Mouse (Mus musculus) adipocyte (in vitro differentiated cells): Measurements from ENCODE around the gene Mtmr4.

Experiments used
- DNase-seq: peaks from one replicate; pipeline ENCODE4 v3.0.0-alpha.2; 2016; ENCODE audit warnings: low spot score

Gene Mtmr4

DNA sequence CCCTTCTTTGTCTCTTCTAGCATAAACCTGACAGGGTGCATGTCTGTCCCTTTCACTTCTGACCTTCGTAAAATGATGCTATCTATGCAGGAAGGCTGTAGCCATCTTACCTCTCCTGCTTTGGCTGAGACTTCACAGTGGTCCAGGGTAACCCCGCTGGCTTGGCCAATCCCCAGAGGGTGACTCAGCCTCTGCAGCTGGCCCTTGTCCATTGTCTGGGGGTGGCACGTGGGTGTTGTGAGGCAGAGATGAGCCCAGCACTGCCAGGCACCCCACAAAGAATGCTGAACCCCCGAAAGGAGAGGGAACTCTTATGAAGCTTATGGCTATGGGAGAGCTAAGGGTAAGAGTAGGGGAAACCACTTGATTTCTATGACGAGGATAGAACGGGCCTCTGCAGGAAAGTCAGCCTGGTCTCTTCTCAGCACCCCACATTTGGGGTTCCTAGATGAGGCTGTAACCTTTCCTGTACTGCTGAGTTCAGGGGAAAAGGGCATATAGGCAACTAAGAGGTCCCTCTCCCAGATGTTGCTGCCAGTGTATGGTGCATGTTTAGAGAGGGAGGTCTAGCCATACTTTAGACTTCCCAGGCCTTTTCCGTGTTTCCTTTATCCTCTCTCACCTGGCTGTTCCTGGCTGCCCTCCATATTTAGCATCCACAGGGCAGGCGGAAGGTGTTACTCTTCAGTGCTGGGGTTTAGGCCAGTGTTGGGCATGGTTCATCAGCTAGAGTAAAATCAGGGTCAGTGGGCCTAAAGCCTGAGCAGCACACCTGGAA is 9.8 kb upstream of the Mtmr4 start:
- no peak for DNase-seq

DNA sequence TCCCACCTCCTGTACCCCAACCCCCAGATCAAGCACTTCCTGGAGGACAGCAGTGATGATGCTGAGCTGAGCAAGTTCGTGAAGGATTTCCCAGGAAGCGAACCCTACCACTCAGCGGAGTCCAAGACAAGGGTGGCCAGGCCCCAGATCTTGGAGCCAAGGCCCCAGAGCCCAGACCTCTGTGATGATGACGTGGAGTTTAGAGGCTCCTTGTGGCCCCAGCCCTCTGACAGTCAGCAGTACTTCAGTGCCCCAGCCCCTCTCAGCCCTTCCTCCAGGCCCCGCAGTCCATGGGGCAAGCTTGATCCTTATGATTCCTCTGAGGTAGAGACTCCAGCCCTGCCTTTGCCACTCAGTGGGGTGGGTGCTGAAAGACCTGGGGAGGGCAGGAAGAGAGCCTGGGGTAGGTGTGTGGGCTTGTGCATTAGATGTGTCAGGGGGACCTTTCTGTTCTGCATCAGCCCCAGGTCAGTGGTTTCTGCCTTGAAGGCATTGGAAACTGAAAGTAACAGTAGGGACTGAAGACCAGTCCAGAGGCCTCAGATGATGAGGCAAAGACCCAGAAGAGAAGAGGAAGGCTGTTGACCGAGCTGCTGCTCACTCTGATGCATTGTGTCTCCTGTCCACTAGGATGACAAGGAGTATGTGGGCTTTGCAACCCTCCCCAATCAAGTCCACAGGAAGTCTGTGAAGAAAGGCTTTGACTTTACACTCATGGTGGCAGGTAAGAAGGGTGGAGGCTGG is 8.5 kb upstream of the Mtmr4 start:
- DNase-seq = no peak

DNA sequence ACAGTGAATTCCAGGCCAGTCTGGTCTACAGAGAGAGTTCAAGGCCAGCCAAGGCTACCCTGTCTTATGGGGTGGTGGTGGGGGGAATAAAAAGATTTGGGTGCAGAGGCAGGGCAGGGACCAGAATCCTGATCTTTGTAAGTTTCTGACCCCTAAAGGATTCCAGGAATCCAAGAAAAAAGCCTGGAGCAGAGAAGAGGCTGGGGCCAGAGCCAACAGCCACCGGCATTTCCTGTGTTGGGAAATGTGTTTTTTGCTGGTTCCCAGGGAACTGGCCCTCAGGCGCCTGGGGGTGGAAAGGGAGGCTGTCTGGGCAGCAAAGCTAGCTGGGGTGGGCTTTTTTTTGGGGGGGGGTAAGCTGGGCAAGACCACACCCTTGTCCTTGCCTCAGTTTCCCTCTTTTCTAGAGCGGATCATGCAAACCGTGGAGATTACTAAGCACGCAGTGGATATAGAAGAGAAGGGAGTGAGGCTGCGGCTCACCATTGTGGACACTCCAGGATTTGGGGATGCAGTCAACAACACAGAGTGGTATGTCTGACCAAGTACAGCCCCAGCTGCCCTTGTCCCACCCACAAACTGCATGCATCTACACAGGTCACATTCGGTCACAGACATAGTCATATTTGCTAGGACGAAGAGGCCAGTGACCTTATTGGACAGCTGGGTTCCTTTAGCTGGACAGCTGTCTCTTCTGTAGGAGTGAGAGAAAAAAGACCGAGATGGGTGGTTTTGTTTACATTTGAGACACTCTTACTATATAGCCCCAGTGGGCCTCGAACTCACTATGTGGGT is 7.1 kb upstream of the Mtmr4 start:
- peak; percentile 80 for DNase-seq

DNA sequence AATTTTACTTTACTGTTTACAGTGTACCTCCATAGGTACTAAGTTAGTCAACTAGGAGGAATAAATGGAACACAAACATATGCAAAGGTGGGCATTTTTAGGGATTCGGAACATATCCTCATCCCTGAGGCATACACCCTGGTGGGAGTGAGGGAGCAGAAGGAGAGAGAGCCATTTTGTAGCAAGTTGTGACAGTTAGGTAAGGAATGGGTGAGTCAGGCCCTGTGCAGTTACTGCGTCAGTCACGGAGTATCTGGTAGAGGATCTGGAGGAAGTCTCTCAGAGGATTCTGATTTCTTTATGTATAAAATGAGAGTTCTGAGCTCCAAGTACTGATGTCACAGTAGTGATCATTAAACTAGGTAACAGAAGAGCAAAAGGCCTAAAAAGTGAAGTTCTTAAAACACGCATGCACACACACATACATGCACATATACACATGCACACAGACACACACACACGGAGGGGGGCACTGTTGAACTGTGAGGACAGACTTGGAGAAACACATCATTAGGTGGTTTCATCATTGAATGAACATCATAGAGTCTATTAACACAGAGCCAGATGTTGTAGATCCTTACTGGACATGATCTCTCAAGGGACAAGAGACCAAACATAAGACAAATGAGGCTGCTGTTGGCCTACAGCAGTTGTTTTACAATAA is 4.6 kb upstream of the Mtmr4 start:
- DNase-seq = no peak

DNA sequence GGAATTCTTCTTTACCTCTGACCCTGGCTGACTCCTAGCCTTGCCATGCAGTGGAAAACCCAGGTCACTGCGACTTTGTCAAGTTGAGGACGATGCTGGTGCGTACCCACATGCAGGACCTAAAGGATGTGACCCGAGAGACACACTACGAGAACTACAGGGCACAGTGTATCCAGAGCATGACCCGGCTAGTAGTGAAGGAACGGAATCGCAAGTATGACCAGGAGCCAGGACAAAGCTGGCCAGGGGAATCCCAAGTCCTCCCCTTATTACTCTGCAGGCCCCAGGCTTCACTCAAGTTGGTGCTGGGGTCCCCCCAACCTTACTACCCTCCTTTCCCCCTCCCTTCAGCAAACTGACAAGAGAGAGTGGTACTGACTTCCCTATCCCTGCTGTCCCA is 2.4 kb upstream of the Mtmr4 start:
- no peak for DNase-seq

DNA sequence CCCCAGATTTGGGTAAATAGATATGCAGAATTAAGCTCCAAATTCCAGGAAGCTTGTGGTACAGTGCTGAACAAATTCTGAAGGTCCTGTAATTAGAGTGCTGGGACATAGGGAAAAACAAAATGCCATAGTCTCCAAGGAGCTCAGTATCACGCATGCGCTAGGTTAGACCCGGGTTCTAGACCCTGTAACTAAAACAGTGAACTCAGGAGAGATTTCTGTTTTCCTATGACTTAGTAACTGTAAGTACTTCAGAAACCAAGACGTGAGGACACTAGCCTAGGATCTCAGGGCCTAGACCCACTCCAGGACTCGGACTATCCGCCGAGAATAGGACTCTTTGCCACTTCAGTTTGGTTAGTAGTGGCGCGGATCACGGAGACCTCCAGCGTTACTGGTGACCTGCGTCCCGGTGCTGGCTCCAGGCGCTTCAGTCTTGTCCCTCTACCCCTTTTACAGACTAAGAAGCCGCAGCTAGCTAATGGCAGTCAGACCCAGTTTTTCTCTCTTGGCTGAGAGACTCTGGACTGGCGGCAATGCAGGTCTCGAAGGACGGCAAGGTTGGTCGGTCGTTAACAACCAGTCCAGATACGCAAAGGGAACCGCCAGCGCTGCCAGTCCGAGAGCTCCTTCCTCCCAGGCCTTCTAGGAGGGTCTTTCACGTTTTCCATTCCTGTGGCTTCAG is 979 bp upstream of the Mtmr4 start:
- peak; percentile 64 for DNase-seq

DNA sequence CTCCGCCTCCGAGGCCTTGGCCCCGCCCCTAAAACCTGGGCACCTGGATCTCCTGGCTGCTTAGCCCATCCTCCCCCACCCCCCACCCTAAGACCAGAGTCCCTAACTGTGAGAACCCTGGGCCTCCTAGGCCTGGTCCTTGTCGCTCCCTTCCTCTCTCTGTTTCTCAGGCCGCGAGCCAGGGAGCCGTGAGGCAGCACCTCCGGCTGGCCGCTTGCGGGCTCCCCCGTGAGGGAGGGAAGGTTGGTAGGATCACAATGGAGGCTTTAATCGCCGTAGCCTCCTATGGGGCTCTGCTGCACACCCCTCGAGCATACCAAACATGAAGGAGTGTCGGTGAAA is 363 bp downstream of the Mtmr4 start:
- DNase-seq = no peak

DNA sequence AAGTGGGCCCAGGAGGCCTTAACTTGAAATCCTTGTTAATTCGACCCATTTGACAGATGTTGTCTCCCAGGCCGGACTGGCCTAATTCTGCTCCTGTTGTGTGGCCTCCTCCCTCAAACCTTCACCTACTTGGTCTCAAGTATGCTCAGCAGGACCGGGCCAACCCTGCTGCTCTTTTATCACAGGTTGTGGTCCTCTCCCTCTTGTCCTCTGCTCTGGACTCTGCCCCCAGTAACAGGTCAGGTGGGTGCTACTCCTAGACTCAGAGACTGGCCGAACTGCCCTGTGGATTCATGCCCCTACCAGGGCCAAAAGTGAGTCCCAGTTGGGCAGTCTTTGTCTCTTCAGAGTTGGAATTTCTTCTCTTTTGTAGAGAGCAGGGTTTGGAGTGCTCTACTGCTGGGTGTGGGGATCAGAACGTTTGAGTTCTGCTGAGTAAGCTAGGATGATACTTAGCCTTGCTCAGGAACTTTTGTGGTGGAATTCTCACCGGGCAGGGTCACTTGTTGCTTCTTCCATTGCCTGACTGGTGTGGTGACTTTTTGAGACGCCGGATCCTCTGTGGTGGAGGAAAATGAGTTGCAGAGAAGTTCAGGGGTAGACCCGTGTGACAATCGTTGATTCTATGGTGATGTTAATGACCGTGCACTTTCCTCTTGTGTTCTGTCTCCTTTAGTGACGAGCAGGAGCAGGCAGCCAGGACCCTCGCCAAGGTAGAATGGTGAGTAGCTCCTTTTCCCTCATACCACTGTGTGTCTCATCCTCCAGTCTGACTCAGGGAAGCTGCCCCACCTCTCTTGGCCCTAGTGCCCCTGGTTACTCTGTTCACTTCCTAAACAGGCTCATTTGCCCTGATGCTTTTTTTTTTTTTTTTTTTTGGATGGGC is 994 bp downstream of the Mtmr4 start:
- peak; percentile 60 for DNase-seq

DNA sequence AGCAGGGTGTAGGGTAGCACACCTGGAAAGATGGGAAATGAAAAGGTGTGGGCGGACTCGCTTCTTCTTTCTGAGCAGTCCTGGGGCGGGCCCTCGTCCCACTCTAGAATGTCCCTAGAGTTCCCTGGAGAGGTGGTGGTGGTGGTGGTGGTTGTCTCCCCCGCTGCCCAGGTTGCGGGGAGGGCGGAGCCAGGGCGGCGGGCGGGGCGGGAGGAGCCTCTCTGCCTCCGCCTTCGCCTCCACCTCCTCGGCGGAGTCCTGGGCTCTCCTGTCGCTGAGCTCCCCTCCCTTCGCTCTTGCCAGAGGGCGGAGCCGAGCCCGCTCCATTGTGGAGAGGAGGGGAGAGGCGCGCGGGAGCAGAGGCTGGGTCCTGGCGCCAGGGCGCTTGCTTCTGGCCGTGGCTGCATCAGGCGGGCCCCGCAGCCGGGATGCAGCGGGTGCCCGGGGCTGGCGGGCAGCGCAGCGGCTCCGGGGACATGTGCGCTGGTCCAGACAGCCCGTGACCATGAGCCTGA is 3.4 kb downstream of the Mtmr4 start:
- peak; percentile 79 for DNase-seq

DNA sequence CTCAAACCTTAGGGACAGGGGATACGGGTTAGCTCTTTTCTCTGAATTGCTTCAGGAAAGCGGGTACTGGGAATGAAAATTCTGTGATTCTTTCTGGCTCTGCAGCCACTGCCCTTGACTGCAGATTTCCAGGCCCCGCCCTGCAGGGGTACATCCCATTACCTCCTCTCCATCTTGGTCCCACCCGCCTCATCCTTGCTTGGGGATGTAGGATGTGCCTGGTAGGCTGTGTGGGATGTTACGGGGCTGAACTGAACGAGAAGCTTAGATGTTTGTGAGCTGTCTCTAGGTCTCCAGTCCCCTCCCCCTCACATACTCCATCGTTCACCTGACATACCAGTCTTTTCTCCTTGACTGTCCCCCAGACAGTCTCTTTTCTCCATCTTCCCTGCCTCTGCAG is 4.0 kb downstream of the Mtmr4 start:
- no peak for DNase-seq

DNA sequence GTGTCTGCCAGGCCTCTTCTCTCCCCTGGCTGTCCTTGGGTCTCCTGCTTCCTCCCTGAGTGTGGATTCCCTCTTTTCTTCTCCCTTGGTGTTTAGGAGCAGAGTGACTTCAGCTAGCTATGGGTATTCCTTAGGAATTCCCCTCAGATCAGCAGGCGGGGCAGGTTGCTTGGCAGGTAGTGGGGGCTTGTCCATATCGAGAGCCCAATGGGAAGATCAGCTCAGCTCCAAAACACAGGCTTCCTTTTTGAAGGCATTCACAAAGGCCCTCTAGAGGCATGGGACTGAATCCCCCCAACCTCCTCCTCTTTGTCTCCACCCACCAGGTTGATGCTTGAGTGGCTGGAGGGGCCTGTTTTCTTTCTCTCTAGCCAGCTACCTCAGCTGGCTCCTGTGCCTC is 4.5 kb downstream of the Mtmr4 start:
- no peak for DNase-seq

DNA sequence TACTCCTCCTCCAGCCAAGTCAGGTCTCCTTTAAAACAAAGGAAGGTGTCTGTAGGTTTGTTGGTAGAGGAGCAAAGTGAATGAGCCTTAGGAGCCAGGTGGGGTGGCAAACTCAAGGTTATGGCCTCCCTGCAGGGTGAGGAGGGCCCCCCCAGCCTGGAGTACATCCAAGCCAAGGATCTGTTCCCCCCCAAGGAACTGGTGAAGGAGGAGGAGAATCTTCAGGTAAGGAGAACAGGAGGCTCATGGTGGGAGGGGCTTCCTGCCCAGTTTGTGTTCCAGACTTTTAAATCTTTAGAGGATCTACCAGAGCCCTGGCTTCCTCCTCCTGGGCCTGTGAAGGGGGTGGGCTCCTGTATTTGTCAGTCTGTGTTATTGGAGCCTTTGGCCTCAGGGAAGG is 5.1 kb downstream of the Mtmr4 start:
- DNase-seq = no peak

DNA sequence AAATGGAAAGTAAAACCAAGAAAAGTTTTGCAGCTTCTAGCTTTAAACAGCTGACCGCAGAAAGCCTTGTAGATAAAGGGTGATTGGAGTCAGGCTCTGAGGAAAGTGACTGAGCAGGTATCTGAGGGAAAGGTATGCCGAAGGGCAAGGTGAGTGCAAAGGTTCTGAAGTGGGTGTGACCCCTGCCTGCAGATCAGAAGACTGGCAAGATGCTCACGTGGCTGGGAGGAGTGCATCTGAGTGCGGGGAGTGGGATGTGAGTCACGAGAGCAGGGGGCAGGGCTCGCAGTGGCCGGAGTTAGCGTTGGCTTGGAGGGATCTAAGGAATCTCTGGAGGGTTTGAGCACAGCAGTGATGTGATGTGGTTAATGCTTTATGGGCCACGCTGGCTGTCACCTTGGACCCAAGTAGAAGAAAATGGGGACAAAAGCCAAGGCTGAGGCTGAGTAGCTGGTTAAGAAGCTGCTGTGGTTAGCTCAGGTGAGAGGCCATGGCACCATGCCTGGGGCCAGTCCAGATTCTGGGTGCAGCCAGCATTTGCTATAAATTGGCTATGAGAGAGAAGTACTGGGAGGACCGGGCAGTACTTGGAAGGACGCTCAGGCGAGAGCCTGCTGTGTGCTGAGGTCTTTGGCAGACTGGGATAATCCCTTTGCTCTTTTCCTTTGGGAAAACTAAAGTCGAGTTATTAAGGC is 7.6 kb downstream of the Mtmr4 start:
- peak; percentile 52 for DNase-seq

DNA sequence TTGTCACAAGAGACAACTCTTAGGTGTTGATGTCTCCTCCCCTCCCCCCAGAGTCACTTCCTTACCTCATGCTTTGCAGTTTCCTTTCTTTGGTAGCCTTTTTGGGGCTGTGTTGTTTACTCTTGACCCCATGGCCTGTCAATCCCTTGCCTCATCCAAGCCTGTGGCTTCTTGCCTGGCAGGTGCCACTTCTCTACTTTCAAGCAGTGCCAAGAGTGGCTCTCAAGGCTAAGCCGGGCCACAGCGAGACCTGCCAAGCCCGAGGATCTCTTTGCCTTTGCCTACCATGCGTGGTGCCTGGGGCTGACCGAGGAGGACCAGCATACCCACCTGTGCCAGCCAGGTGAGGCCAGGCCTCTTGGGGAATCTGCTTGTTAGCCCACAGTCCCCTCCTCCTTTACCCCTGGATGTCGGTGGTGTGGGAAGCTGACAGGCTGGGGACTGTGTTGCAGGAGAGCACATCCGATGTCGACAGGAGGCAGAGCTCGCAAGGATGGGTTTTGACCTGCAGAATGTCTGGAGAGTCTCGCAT is 8.4 kb downstream of the Mtmr4 start:
- no peak for DNase-seq

DNA sequence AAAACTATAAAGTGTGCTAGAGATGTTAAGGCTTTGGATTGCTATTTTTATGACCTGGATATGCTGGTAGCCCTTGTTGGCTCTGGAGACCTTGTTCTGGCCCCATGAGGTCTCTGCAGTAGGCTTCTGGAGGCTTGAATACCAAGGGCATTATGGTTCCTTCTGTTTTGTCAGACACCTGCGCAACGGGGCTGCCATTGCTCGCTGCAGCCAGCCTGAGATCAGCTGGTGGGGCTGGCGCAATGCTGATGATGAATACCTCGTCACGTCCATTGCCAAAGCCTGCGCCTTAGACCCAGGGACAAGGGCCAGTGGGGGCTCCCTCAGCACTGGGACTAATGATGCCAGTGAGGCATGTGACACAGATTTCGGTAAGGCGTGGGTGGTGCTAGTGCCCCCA is 10.3 kb downstream of the Mtmr4 start:
- DNase-seq = no peak

DNA sequence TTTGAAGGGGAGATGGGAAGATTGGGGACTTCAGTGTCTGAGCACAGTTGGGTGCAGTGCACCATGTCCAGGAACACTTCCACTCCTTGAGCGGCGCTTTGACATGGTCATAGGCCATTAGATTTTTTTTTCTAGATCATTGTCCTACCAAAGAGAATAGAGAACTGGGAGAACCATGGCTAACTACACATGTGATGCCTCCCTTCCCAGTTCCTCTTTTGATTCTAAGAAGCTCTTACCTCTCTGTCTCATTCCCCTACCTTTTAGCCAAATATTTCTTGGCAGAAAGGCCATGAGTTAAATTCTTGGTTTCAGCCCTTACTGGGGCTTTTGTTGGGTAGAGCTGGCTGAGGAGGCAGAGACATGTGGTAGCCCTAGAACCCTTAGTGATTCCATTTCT is 11.6 kb downstream of the Mtmr4 start:
- no peak for DNase-seq

DNA sequence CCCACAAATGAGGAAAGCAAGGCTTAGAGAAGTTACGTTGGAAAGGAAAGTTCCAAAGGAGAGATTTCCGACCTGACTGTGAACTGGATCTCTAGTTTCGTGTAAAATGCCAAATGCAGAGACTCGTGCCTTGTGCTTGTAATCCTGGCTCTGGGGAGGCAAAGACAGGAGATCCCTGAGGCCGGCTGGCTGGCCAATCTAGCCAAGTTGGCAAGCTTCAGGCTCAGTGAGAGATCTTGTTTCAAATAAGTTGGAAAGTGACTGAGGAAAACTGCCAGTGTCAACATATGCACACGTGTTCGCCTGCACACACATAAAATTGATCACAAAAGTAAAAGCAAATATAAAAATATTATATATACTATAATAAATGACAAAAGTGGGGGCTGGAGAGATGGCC is 17.3 kb downstream of the Mtmr4 start:
- DNase-seq = peak; percentile 80

DNA sequence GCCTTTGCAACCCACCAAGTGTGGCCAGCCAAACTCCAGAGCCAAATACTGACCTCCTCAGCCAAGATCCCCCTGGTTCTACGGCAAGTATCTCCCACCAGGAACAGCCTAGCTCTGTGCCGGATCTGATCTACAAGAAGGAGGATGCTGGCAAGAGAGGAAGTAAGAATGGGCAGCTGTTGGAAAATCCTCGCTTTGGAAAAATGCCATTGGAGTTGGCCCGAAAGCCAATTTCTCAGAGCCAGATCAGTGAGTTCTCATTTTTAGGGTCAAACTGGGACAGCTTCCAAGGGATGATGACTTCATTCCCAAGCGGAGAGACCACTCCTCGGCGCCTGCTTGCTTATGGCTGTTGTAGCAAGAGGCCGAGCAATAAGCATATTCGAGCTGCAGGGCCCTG is 19.6 kb downstream of the Mtmr4 start:
- DNase-seq = no peak

DNA sequence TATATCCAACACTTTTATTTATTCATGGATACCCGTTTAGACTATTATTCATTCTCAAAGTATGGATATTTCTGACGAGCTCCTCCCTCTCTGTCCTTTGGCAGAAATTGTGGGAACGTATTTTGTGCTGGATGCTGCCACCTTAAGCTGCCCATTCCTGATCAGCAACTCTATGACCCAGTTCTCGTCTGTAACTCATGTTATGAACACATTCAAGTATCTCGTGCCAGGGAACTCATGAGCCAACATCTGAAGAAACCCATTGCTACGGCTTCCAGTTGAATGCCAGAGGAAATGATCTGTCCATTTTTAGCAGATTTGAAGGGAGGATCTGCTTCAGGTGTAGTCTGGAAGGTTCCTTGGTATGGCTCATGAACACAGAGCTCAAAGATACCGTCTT is 22.0 kb downstream of the Mtmr4 start:
- peak; percentile 51 for DNase-seq

DNA sequence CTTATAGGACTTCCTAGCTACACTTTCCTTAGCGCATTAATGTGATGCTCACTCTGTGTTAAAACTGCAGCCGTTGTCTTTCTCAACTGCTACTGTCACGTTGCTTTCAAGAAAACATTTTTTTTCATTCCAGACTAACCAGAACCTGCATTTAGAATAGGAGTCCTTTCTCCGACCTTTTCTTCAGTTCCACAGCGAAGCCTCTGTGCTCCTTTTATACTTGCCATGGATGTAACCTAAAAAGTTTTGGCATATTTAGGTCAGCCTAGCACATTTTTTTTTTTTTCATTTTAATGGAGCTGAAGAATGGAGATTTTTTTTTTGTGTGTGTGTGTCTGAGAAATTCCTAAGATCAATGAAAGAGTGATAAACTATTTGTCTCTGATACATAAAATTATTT is 23.6 kb downstream of the Mtmr4 start:
- no peak for DNase-seq
